Mouse (Mus musculus) thymus, postnatal 14 days (tissue): Measurements from ENCODE around the gene Cyb561d1.
"Not testable (repeated sequence)": the region's sequence is repeated elsewhere in the genome, so short reads cannot be mapped to it uniquely, and the experiment has no call there.

ENCODE experiments used
- DNase-seq: peaks from one replicate; pipeline ENCODE4 v3.0.0; 2021

The Cyb561d1 gene

DNA sequence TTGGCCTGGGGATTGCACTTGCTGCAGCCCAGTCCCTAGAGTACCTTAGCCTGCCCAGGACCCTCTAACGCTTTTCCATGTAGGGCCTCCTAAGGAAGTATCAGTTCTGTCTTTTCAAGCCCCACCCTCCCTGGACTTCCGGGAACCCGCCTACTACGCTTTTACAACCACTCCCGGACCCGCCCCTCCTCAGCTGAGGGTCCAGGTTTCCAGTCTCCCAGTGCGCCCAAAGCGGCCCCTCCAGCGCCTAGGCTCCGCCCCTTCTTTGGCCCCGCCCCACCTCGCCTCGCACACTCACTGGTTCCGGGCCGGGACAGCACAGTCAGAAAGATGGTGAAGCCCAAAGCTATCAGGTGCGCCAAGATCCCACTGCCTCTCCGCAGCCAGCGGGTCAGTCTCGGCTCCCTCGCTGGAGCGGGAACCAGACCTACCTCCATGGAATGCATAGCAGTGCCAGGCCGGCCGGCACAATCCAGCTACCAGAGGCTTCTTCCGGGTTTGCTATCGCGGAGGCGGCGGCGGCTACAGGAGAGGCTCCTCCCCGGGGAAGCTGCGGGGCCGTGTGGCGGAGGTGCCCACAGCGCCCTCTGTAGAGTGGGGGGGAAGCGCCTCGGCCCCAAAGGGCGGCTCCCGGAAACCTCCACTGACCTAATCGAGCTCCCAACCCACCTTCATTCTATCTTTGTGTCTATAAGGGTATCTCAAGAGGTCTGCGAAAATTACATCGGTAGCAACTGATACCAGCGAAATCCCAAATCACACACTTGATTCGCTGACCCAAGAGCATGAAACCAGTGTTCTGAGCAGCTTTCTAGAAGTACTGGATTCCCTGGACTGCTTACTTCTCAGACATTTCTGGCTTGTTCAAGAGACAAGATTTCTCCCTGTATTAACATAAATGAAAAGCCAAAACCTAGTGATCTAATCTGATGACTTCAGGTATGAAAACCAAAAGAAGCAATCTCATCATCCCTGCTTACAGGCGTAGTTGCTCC lies at the start of gene Cyb561d1:
TSS of gene Cyb561d1 (minus strand) at position 884 of the 995 bp plus-strand sequence.
- DNase-seq, result peak; percentile 99

- no peak for DNase-seq
Measured at GRCm38 (mm10) chr3:108246857-108247256, 45.8 kb upstream of the Cyb561d1 start.

- no peak for DNase-seq
Measured at GRCm38 (mm10) chr3:108241243-108241839, 40.3 kb upstream of the Cyb561d1 start.

- DNase-seq, result not testable (repeated sequence)
Measured at GRCm38 (mm10) chr3:108237474-108238102, 36.6 kb upstream of the Cyb561d1 start.

DNA sequence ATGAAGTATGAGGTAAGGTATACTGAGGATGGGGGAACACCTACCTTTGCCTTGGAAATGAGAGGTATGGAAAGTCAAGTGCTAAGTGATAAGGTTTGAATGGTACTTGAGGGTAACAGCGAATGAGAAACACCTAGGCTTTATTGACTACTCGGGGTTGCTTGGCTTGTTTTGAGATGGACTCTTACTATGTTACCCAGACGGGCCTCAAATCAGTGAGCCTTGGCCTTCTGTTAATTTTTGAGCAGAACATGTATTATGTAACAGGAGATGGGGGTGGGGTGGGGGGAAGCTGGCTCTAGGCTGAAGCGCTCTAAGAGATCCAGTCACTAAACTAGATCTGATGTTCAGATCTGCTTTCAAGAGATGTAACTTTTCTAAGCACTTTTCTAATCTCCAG lies 30.6 kb upstream of the Cyb561d1 start:
- DNase-seq, result no peak

- DNase-seq, result no peak
Measured at GRCm38 (mm10) chr3:108227521-108227920, 26.5 kb upstream of the Cyb561d1 start.

DNA sequence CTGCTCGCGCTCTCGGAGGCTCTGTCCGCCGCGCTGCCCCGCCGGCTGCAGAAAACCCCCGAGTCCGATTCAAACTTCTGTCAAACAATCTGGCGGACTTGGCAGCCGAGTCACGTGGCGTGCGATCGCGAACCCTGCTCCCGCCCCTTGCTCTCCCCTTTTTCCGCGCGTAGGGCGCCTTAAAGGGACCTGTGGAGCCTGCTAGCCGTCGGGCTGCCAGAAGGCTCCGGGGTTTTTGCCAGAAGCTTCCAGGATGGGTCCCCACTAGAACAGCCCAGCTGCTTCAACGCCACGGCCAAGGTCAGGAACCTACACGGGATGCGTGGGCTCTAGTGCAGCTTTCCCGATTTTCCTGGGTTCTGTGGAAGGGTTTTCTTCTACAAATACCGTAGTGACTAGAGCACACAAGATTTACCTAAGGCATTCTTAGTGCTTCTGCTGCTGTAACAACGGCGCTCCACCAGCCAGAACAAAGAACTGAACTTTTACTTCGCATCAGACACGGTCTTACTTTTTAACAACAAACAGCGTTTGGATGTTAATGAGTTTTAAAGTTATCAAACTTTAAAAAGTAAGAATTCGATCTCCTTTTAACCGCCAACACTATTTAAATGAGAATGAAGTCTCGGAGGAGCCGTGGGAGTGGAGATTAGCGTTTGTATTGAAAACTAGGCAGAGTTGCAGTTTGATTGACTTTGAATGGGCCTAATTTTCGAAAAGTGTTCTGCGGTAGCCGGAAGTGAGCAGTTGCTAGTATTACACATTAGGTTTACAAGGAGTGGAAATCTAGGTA lies 25.7 kb upstream of the Cyb561d1 start, which contains the start of gene Sypl2:
TSS of gene Sypl2 (minus strand) at position 91 of the 793 bp plus-strand sequence.
- peak; percentile 28 for DNase-seq

- peak; percentile 8 for DNase-seq
Measured at GRCm38 (mm10) chr3:108225711-108226557, 24.9 kb upstream of the Cyb561d1 start.

- no peak for DNase-seq
Measured at GRCm38 (mm10) chr3:108220661-108221060, 19.6 kb upstream of the Cyb561d1 start.

DNA sequence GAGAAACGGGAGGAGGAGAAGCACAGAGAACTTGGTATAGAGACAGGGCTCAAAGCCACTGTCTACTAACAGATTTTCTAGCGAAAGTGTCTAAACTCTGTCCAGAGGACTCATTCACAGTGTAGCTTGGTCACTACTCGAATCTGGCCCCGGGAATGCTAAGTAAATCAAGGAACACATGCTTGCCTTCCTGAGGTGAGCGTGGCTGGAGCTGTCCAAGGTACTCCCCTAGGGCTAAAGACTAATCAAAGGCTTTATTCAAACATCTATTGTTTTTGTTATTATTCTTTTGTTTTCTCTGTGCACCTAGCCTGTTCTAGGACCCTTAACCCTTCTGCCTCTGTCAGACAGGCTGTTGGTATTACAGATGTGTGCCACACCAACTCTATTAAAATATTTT lies 13.7 kb upstream of the Cyb561d1 start:
- DNase-seq, result no peak

DNA sequence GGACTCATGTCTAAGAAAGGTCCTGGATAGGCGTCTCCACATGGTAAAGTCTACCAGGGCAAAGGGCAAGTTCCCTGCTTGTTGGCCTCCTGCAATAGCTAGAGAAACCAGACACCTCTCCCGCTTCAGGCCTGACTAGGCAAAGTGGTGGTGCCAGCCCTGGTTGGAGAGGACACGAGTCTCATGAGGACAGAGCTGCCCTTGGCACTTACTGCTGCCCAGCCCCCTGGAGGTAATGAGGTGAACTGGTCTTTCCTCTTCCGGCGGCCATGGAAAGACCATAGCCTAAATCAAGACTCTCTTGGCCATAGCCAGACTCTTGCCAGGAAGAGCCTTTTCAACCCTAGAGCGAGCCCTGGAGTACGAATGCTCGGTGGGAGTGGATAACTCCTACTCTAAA lies 11.4 kb upstream of the Cyb561d1 start:
- no peak for DNase-seq

DNA sequence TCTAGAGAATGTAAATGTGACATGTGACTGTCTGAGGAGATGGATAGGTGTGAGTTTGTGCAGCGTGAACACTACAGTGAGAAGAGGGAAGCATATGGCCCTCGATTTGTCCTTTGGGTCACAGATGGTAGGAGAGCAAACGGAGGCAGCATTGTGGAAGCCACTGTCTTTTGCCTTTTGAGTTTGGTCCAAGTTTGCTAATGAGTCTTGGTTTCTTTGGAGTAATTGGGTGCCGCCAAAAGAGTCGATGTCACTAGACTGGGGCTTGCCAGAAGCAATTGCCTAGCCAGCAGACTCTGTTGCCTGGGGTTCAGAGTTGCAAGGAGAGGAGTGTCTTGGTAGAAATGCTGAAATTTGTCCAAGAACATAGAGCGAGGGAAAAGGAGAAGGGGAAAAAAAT lies 10.8 kb upstream of the Cyb561d1 start:
- DNase-seq, result no peak

DNA sequence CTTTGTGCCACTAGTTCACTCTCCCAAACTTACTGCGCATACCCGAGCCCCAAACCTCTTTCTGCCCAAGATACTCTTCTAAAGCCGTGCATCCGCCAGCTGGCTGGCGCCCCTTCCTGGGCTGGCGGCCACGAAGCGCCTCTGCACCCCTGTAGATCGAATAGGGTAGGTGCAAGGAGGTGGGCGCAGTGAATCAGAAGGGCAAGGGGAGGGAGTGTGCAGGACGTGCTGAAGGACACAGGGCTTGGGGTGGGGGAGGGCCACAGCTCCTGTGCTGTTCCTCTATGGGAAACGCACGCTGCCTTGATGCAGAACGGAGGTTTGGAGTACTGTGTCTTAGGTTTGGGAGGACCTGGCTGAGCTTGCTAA lies 9.7 kb upstream of the Cyb561d1 start, which contains the start of gene Atxn7l2:
TSS of gene Atxn7l2 (minus strand) at position 164 of the 369 bp plus-strand sequence.
- DNase-seq, result peak; percentile 80

DNA sequence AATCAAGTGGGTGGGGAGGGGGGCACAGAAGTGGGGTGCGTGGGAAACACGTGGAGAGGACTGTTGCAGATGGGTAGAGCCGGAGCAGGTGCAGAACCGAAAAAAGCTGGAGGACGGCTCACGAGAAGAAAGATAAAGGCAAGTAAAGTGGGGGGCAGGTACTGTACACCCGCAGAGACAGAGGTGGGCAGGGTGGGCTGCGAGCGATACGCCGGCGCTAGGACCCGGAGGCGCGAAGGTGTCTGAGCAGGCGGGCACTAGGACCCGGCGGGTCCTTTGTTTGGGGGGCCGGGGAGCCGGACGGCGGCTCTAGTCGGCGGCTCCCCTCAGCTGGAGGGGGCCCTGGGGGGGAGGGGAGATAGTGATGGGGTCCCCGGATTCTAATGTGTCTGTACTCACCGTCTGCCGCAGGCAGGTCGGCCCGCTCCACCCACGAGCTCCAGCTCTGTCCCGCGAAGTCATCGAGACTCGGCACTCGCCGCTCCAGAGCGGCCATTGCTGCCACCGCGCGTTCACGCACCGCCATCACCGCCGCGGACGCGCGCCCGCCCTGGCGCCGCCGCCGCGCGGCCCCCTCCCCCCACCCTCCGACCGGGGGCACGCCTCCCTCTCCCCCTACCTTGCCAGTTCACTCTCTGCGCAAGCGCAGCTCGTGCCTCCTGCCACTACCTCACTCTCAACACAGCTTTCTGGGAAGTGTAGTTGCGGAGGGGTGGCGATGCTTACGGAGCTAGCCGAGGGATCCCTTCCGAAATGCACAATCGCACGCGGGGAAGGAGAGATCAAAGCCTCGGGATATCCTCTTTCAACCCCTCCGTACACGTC lies 9.1 kb upstream of the Cyb561d1 start:
- peak; percentile 93 for DNase-seq

- DNase-seq, result no peak
Measured at GRCm38 (mm10) chr3:108209536-108209935, 8.5 kb upstream of the Cyb561d1 start.

DNA sequence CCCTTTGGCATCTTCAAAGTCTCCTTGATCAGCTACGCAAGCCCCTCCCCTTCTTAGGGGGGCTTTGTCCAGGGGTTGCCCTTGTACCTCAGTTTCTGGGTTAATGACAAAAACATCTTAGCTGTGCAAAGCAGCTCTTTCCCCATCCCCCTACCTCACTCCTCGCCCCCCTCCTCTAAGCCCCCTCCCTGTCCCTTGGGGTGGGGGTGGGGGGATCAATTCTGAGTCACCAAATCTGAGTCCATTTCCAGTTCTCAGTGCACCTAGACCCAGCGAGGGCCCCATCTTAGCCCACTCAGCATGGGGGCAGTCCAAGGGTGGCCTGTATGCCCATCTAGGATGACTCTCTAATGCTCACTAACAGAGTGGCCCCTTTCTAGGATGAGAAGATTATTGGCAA lies 8.0 kb upstream of the Cyb561d1 start:
- DNase-seq, result no peak

DNA sequence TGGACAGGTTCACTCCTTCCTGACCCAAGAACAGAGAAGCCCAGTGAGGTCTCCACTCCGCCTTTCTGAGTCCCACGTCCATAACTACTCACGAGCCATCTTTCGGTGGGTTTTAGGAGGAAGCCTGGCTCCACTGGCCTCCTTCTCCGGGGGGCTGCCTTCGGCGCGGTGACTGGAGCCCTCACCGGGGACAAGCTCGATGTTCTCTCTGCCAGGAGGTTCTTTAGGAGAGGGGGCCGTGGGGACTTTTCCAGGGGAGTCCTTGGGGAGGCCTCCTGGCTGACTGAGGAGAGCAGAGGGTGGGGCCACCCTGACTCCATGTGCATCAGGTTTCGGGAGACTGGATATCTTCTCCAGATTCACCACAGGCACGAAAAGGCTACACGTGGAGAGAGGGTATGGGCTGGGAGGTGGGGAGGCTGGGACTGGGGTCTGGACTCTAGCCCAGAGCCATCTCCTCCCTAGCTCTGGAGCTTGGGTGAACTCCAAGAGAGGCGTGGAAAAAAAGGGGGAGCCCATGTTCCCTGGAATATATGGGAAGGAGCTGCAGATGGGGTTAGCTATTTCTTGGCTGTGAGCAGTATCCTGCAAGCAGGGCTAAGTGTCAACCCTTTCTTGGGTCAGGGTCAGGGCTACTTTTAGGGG lies 5.8 kb upstream of the Cyb561d1 start:
- no peak for DNase-seq

- no peak for DNase-seq
Measured at GRCm38 (mm10) chr3:108205601-108206000, 4.6 kb upstream of the Cyb561d1 start.

DNA sequence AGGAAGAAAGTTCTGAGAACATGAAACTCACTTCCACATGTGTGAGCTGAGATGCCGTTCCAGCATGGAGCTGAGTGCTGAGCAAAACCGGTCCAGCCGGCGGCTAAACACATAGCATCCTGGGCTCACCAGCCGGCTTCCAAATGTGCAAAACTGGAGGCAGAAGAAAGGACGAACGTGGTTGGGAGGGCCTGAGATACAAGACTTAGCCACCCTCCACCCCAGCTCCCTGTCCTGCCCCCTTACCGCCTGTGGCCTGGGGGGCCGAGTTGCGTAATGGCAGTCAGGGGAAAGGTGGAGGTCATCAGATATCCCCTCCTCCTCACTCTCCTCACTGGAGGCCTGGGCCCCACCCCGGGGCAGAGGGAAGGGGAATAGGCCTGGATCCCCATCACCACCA lies 3.5 kb upstream of the Cyb561d1 start:
- DNase-seq, result no peak
